Mouse (Mus musculus): ENCODE data around the gene Htt. TPM values are rescaled to one million over a fixed set of nuclear protein-coding genes. Genes with fewer than 3 reads are reported as not detected.
"Not testable (repeated sequence)": the region's sequence is repeated elsewhere in the genome, so short reads cannot be mapped to it uniquely, and the experiment has no call there.

Htt gene
- polyA plus RNA-seq, 1 experiment from 2014 or later, result 10.1 TPM

GRCm38 (mm10) chr5:34865367-34865766 lies 103.8 kb downstream of the Htt start:
- Histone ChIP-seq H3K36me3 (ENCODE audit: control insufficient read depth, insufficient read depth, low read length) (peaks cover 8% of the 10 kb centered on the region), H3K4me3 (ENCODE audit: low read length) (no peak overlapping the region)

GRCm38 (mm10) chr5:34880307-34880706 lies 118.8 kb downstream of the Htt start:
- not testable (repeated sequence) for H3K9ac ChIP-seq (ENCODE audit: low read length); H3K4me3 ChIP-seq (ENCODE audit: low read length); ATAC-seq (ENCODE audit: low read depth); H3K27ac ChIP-seq (ENCODE audit: low read length); H3K27me3 ChIP-seq (ENCODE audit: control insufficient read depth, insufficient read depth, low read depth, low read length); H3K4me2 ChIP-seq (ENCODE audit: low read depth, low read length); H3K9me3 ChIP-seq (ENCODE audit: control insufficient read depth, low read length); H3K4me1 ChIP-seq (replicated peaks; ENCODE audit: control insufficient read depth, insufficient read depth, low read length)
- peaks cover 15% of the 10 kb centered on the region for H3K36me3 ChIP-seq (ENCODE audit: control insufficient read depth, insufficient read depth, low read length)
- 84% methylated on average over 3 of the region's 3 CpGs for WGBS

More at GRCm38 (mm10) chr5:34865367-34865766, 103.8 kb downstream of the Htt start:
- H3K9ac ChIP-seq (ENCODE audit: low read length), result no peak overlapping the region
- no peak for ATAC-seq (ENCODE audit: low read depth)
- H3K4me2 ChIP-seq (ENCODE audit: low read depth, low read length), result no peak overlapping the region
- H3K27me3 ChIP-seq (ENCODE audit: control insufficient read depth, insufficient read depth, low read depth, low read length), result no peaks in the 10 kb centered on the region
- no peaks in the 10 kb centered on the region for H3K9me3 ChIP-seq (ENCODE audit: control insufficient read depth, low read length)
- no peaks in the 10 kb centered on the region for H3K4me1 ChIP-seq (replicated peaks; ENCODE audit: control insufficient read depth, insufficient read depth, low read length)
- no peak overlapping the region for H3K27ac ChIP-seq (ENCODE audit: low read length)
- 83% methylated on average over 5 of the region's 5 CpGs for WGBS

- Histone ChIP-seq H3K27me3 (ENCODE audit: control insufficient read depth, insufficient read depth, low read depth, low read length) (no peaks in the 10 kb centered on the region), H3K9me3 (ENCODE audit: control insufficient read depth, low read length) (no peaks in the 10 kb centered on the region), H3K36me3 (ENCODE audit: control insufficient read depth, insufficient read depth, low read length) (peaks cover 17% of the 10 kb centered on the region), H3K4me2 (ENCODE audit: low read depth, low read length) (no peak overlapping the region), H3K27ac (ENCODE audit: low read length) (no peak overlapping the region), H3K4me1 (replicated peaks; ENCODE audit: control insufficient read depth, insufficient read depth, low read length) (no peaks in the 10 kb centered on the region), H3K9ac (ENCODE audit: low read length) (no peak overlapping the region), H3K4me3 (ENCODE audit: low read length) (no peak overlapping the region)
- no peak for ATAC-seq (ENCODE audit: low read depth)
- 86% methylated on average over 3 of the region's 3 CpGs for WGBS
These were observed 119.5 kb downstream of the Htt start for GRCm38 (mm10) chr5:34881023-34881422.

- Histone ChIP-seq H3K9ac (ENCODE audit: low read length) (no peak overlapping the region), H3K4me2 (ENCODE audit: low read depth, low read length) (no peak overlapping the region), H3K36me3 (ENCODE audit: control insufficient read depth, insufficient read depth, low read length) (peaks cover 8% of the 10 kb centered on the region; the same call in 1 of the 2 replicates), H3K27me3 (ENCODE audit: control insufficient read depth, insufficient read depth, low read depth, low read length) (no peaks in the 10 kb centered on the region), H3K27ac (ENCODE audit: low read length) (no peak overlapping the region), H3K4me1 (replicated peaks; ENCODE audit: control insufficient read depth, insufficient read depth, low read length) (no peaks in the 10 kb centered on the region), H3K4me3 (ENCODE audit: low read length) (no peak overlapping the region), H3K9me3 (ENCODE audit: control insufficient read depth, low read length) (no peaks in the 10 kb centered on the region)
- ATAC-seq (ENCODE audit: low read depth), result no peak
- WGBS, result 78% methylated on average over 3 of the region's 3 CpGs
These were observed 123.7 kb downstream of the Htt start for GRCm38 (mm10) chr5:34885250-34885649.

- H3K27me3 ChIP-seq (ENCODE audit: control insufficient read depth, insufficient read depth, low read depth, low read length), result no peaks in the 10 kb centered on the region
- no peaks in the 10 kb centered on the region for H3K9me3 ChIP-seq (ENCODE audit: control insufficient read depth, low read length)
- H3K36me3 ChIP-seq (ENCODE audit: control insufficient read depth, insufficient read depth, low read length), result peaks cover 17% of the 10 kb centered on the region
- no peak overlapping the region for H3K4me3 ChIP-seq (ENCODE audit: low read length)
- no peak for ATAC-seq (ENCODE audit: low read depth)
- H3K9ac ChIP-seq (ENCODE audit: low read length), result no peak overlapping the region
- H3K4me2 ChIP-seq (ENCODE audit: low read depth, low read length), result no peak overlapping the region
- WGBS, result 79% methylated on average over 4 of the region's 4 CpGs
- no peak overlapping the region for H3K27ac ChIP-seq (ENCODE audit: low read length)
- no peaks in the 10 kb centered on the region for H3K4me1 ChIP-seq (replicated peaks; ENCODE audit: control insufficient read depth, insufficient read depth, low read length)
These were observed 127.7 kb downstream of the Htt start for GRCm38 (mm10) chr5:34889252-34889651.

GRCm38 (mm10) chr5:34896697-34897453 lies 135.3 kb downstream of the Htt start:
- H3K9me3 ChIP-seq (ENCODE audit: control insufficient read depth, low read length), result no peaks in the 10 kb centered on the region
- H3K36me3 ChIP-seq (ENCODE audit: control insufficient read depth, insufficient read depth, low read length), result peaks cover 30% of the 10 kb centered on the region
- H3K4me3 ChIP-seq (ENCODE audit: low read length), result no peak overlapping the region
- no peak overlapping the region for H3K9ac ChIP-seq (ENCODE audit: low read length)
- 80% methylated on average over 3 of the region's 3 CpGs for WGBS
- no peak for ATAC-seq (ENCODE audit: low read depth)
- no peak overlapping the region for H3K4me2 ChIP-seq (ENCODE audit: low read depth, low read length)
- H3K27ac ChIP-seq (ENCODE audit: low read length), result no peak overlapping the region
- H3K4me1 ChIP-seq (replicated peaks; ENCODE audit: control insufficient read depth, insufficient read depth, low read length), result peaks cover 4% of the 10 kb centered on the region
- H3K27me3 ChIP-seq (ENCODE audit: control insufficient read depth, insufficient read depth, low read depth, low read length), result no peaks in the 10 kb centered on the region

GRCm38 (mm10) chr5:34899787-34900469 lies 138.4 kb downstream of the Htt start:
- Histone ChIP-seq H3K4me3 (ENCODE audit: low read length) (no peak overlapping the region), H3K27ac (ENCODE audit: low read length) (no peak overlapping the region), H3K4me1 (replicated peaks; ENCODE audit: control insufficient read depth, insufficient read depth, low read length) (peaks cover 12% of the 10 kb centered on the region), H3K27me3 (ENCODE audit: control insufficient read depth, insufficient read depth, low read depth, low read length) (no peaks in the 10 kb centered on the region), H3K36me3 (ENCODE audit: control insufficient read depth, insufficient read depth, low read length) (peaks cover 32% of the 10 kb centered on the region), H3K9ac (ENCODE audit: low read length) (no peak overlapping the region), H3K9me3 (ENCODE audit: control insufficient read depth, low read length) (no peaks in the 10 kb centered on the region), H3K4me2 (ENCODE audit: low read depth, low read length) (no peak overlapping the region)
- no peak for ATAC-seq (ENCODE audit: low read depth)
- 92% methylated on average over 6 of the region's 6 CpGs for WGBS

GRCm38 (mm10) chr5:34902371-34902770 lies 140.8 kb downstream of the Htt start:
- Histone ChIP-seq H3K4me3 (ENCODE audit: low read length) (no peak overlapping the region), H3K36me3 (ENCODE audit: control insufficient read depth, insufficient read depth, low read length) (peaks cover 40% of the 10 kb centered on the region), H3K27me3 (ENCODE audit: control insufficient read depth, insufficient read depth, low read depth, low read length) (no peaks in the 10 kb centered on the region), H3K4me1 (replicated peaks; ENCODE audit: control insufficient read depth, insufficient read depth, low read length) (peaks cover 12% of the 10 kb centered on the region), H3K9ac (ENCODE audit: low read length) (no peak overlapping the region), H3K4me2 (ENCODE audit: low read depth, low read length) (no peak overlapping the region), H3K27ac (ENCODE audit: low read length) (peak overlapping the region; percentile 81), H3K9me3 (ENCODE audit: control insufficient read depth, low read length) (no peaks in the 10 kb centered on the region)
- ATAC-seq (ENCODE audit: low read depth), result no peak

- H3K4me2 ChIP-seq (ENCODE audit: low read depth, low read length), result no peak overlapping the region
- WGBS, result 50% methylated on average over 5 of the region's 5 CpGs
- H3K4me3 ChIP-seq (ENCODE audit: low read length), result no peak overlapping the region
- no peaks in the 10 kb centered on the region for H3K9me3 ChIP-seq (ENCODE audit: control insufficient read depth, low read length)
- ATAC-seq (ENCODE audit: low read depth), result peak; percentile 95
- peaks cover 41% of the 10 kb centered on the region for H3K36me3 ChIP-seq (ENCODE audit: control insufficient read depth, insufficient read depth, low read length)
- H3K4me1 ChIP-seq (replicated peaks; ENCODE audit: control insufficient read depth, insufficient read depth, low read length), result peaks cover 12% of the 10 kb centered on the region
- peak overlapping the region; percentile 81 for H3K27ac ChIP-seq (ENCODE audit: low read length)
- H3K27me3 ChIP-seq (ENCODE audit: control insufficient read depth, insufficient read depth, low read depth, low read length), result no peaks in the 10 kb centered on the region
- no peak overlapping the region for H3K9ac ChIP-seq (ENCODE audit: low read length)
These were observed 141.4 kb downstream of the Htt start for GRCm38 (mm10) chr5:34902811-34903385.
